Mouse (Mus musculus) frontal cortex, adult (tissue): ENCODE measurements around the gene Fchsd2.

ENCODE experiments used
- ATAC-seq: cut with Nextera tagmentation; 2 replicates; pipeline ENCODE4 v1.9.2; 2017; ENCODE audit warnings: mild to moderate bottlenecking, moderate library complexity, mixed read lengths; ENCODE audit not compliant: low TSS enrichment

Gene Fchsd2

GRCm38 (mm10) chr7:101191326-101191969 lies 98.8 kb downstream of the Fchsd2 start:
- ATAC-seq = peak; percentile 44; the same call in 1 of the 2 replicates

DNA sequence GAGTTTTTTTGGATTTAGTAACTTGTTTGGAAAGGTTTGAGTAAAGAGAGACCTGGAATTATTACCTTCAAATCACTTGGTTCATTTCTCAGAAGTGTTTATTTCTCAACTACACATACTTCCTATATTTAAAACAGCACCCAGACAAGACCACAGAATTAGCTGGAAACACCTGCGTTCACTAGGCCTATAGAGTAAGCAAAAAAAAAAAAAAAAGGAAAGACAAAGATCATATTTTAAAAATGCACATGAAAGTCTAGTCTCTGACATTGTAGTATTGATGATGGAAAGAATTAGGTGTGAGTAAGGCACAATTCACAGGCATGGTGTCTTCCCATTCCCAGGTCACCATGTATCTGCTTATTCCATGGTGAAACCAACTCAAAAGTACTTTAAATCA lies 118.2 kb downstream of the Fchsd2 start:
- ATAC-seq = no peak

GRCm38 (mm10) chr7:101213515-101214263 lies 121.0 kb downstream of the Fchsd2 start:
- no peak for ATAC-seq

DNA sequence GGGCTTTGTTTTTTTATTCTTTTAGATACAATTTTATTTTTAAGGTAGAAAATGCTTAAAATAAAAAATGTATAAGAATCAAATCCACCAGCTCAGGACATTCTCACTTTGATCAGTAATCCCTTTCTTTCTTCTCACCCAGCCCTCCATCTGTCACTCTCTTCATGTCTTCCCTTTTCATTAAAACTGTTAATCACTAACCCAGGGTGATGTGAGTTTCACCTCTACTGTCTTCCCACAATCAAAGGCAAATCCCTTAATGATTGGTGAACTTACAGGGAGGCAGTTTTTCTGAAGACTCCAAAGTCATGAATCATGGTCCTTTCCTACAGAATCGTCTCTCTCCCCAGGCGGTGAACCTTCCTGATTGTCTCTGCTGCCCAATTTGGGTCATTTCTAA lies 124.1 kb downstream of the Fchsd2 start:
- ATAC-seq = no peak

DNA sequence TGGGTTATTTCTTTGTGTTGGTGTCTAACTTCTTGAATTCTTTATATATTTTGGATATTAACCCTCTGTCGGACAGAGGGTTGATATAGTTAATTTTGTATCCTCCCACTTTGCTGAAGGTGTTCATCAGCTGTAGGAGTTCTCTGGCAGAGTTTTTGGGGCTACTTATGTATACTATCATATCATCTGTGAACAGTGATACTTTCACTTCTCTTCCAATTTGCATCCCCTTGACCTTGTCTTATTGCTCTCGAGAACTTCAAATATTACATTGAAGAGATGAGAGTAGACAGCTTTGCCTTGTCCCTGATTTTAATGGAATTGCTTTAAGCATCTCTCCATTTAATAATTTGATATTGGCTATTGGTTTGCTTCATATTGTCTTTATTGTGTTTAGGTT lies 130.8 kb downstream of the Fchsd2 start:
- ATAC-seq = no peak

GRCm38 (mm10) chr7:101229336-101229735 lies 136.7 kb downstream of the Fchsd2 start:
- ATAC-seq = no peak

DNA sequence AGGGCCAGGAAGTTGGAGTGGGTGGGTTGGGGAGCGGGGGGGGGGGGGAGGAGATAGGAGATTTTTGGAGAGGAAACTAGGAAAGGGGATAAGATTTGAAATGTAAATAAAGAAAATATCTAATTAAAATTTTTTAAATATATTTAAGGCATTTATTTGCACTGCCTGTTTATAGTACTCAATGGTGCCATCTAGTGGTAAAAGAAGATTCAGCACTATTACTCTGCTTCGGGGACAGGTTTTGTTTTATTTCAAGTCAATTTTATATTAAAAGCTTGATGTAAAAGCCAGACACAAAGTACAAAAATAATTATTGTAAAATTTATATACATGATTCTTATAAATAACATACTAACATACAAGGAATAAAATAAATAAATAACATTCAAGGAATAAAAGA lies 138.8 kb downstream of the Fchsd2 start:
- no peak for ATAC-seq

DNA sequence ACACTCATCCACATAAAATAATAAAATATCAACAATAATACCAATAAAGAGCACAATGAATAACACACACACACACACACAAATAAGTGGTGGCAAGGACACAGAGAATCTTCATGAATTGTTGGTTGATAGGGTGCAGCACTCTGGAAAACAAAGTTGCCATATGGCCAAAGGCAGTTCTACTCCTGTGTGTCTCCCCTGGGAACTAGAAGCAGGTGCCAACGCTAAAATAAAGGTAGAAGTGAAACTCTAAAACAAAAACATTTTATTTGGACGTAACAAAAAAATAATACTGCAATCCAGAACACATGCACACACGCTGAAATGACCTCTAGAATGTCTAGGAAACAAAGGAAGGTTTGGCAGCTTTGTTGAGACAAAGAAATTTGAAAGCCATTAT lies 140.1 kb downstream of the Fchsd2 start:
- no peak for ATAC-seq

DNA sequence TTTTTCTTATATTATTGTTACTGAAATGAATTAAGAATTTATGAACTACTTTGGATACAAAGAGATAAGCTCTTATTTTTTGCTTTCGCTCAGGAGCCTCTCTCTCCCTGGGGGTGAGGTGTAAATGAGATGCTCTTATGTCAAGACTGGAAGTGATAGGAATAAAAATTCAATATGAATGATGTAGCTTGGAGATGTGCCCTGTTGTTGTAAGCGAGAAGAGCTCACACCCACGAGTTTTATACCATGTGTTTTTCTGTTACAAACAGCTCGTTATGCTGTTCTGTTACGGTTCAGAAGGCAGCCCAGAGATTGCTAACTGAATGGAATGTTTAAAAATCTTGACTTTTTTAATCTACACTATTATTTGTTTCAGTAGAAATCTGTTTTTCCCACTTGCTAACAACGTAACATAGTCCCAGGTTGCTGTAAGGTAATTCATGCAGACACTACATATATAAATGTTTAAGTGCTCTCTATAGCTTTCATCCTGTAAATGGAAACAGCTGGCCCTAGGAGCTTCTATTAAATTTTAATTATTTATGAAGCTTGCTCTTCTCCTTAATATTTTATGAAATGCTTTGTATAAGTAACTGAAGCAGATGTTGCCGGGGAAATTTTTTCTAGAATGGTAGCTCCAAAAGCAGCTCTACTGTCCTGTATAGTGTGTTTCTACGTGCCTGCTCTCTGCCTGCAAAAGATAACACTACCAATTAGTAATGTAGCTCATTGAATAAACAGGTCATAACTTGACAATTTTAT lies 144.2 kb downstream of the Fchsd2 start:
- no peak; the same call in 1 of the 2 replicates for ATAC-seq

- no peak for ATAC-seq
Measured at GRCm38 (mm10) chr7:101248760-101249159, 156.1 kb downstream of the Fchsd2 start.

DNA sequence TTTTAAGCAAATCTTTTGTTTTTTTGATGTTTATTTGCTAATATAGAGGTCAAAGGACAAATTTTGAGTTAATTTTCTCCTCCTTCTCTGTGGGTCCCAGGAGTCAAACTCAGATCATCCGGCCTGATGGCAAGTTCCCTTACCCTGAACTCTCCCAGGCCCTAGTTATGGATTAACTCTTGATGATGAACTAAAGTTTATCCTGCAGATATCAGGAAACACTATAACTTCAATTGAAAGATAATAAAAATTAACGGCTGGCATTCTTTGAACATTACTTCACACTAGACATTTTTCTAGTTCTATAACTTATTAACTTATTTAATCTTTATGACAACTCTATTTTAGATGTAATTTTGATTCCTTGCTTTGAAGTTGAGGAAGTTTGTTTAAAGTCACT lies 156.5 kb downstream of the Fchsd2 start:
- ATAC-seq = no peak

DNA sequence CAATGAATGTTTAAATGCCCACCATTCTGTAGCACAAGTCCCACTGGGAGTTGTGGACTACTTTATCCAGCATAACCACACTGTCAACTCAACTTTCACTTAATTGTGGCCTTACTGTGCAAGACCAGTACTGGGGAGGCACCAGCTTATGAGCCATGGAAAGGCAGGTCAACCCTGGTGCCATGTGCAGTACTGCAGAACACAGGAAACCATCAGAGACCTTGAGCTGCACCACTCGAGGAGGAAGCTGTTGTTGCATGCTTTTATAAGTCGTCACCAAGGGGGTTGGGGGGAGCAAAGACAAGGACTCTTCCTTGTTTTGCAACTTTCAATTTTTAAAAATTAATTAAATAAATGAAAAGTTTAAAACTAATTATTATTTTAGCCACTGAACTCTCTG lies 160.4 kb downstream of the Fchsd2 start:
- ATAC-seq = no peak

DNA sequence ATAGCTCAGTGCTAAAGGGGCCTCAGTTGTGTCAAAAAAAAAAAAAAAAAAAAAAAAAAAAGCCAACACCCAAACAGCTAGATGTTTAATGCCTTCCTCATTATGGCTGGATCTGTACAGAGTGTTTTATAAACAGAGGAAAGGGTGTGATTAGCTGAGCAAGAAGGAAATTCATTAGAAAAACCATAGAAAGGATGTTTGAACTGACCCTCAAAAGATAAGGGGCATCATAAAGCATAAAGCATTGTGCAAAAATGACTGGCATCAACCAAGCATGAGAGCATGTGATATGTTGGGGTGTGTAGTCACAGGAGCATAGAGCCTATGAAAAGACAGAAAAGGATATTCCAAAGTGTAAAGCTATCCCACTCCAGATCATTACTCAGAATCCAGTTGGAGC lies 165.8 kb downstream of the Fchsd2 start:
- ATAC-seq = no peak

GRCm38 (mm10) chr7:101261941-101262546 lies 169.4 kb downstream of the Fchsd2 start:
- ATAC-seq = no peak

- no peak for ATAC-seq
Measured at GRCm38 (mm10) chr7:101263511-101263910, 170.8 kb downstream of the Fchsd2 start.

- ATAC-seq = peak; percentile 87
Measured at GRCm38 (mm10) chr7:101267457-101268259, 175.0 kb downstream of the Fchsd2 start.

GRCm38 (mm10) chr7:101271602-101272001 lies 178.9 kb downstream of the Fchsd2 start:
- no peak for ATAC-seq

- ATAC-seq = no peak
Measured at GRCm38 (mm10) chr7:101272466-101273160, 179.9 kb downstream of the Fchsd2 start.

DNA sequence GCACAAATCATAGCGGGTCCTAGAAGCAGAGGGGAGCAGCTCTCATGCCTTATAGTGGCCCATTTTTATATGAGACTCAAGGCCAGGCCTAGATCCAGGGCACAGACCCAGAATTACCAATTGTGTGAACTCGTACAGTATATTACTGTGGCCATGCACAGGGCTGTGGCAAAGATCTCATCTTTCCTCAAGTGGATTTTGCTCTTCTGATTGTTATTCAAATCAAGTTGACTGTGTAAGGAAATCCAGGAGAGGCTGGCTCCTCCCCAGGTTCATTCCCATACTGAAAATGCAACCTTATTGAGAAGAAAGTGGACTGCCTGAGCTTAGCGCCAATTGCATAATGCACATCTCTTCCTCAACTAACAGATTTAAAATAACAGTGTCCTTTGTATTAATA lies 190.1 kb downstream of the Fchsd2 start:
- ATAC-seq = no peak

GRCm38 (mm10) chr7:101284504-101284903 lies 191.8 kb downstream of the Fchsd2 start:
- ATAC-seq = no peak

DNA sequence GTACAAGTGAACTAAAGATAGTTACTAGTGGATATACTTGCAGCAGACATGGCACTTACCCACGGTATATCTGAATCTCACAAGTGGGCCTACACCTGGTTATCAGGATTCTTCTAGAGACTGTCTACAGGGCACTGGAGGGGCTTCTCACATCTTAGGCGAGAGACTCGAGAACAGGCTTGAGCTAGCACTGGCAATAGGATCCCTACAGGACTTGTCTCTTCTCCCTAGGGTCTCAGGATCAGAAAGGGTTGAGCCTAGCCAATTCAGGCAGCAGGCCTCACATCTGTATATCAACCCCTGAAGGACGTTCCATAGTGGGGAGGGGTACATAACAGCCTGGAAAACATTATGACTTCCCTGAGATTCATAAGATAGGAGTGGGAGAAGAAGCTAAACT lies 194.2 kb downstream of the Fchsd2 start:
- ATAC-seq = no peak
